Mouse (Mus musculus) ES-Bruce4 (cell line): ENCODE measurements around the gene Nudt2. TPM values are rescaled to one million over a fixed set of nuclear protein-coding genes. Genes with fewer than 3 reads are reported as not detected.
A peak's percentile ranks its signal among the peaks of the same experiment; 100 is the strongest.

Experiments used
- H3K27ac ChIP-seq: 2 replicates; pipeline ENCODE4 v1.5.1; 2012; ENCODE audit warnings: low read length, inconsistent platforms; ENCODE audit not compliant: insufficient read depth
- H3K27me3 ChIP-seq: 2 replicates; pipeline ENCODE4 v1.6.1; 2012; ENCODE audit warnings: mild to moderate bottlenecking, low read length, inconsistent platforms; ENCODE audit not compliant: control insufficient read depth, poor library complexity, insufficient read depth, severe bottlenecking
- H3K36me3 ChIP-seq: 2 replicates; pipeline ENCODE4 v1.6.1; 2012; ENCODE audit warnings: inconsistent platforms, mild to moderate bottlenecking, low read length, moderate library complexity; ENCODE audit not compliant: control insufficient read depth, poor library complexity, insufficient read depth, severe bottlenecking
- H3K4me1 ChIP-seq: one replicate; pipeline ENCODE4 v1.8.1; 2011; ENCODE audit warnings: low read length; ENCODE audit not compliant: control insufficient read depth, insufficient read depth
- H3K4me3 ChIP-seq: 2 replicates; pipeline ENCODE4 v1.5.1; 2011; ENCODE audit warnings: low read depth, mild to moderate bottlenecking, low read length
- H3K9ac ChIP-seq: 2 replicates; pipeline ENCODE4 v1.6.1; 2012; ENCODE audit warnings: low read depth, mild to moderate bottlenecking, inconsistent platforms; ENCODE audit not compliant: poor library complexity, severe bottlenecking
- H3K9me3 ChIP-seq: replicated peaks from 2 replicates; pipeline ENCODE4 v1.6.1; 2012; ENCODE audit warnings: mild to moderate bottlenecking, low read length, inconsistent platforms; ENCODE audit not compliant: control insufficient read depth, poor library complexity, insufficient read depth, severe bottlenecking
- CTCF ChIP-seq: IDR thresholded peaks from one replicate; pipeline ENCODE4 v1.8.1; 2011; ENCODE audit warnings: low read depth, low read length
- EP300 ChIP-seq: IDR thresholded peaks from 2 replicates; pipeline ENCODE4 v1.6.1; 2011; ENCODE audit warnings: low read depth, low read length; ENCODE audit not compliant: insufficient read depth
- POLR2A ChIP-seq: IDR thresholded peaks from one replicate; pipeline ENCODE4 v1.8.1; 2011; ENCODE audit warnings: low read length; ENCODE audit not compliant: insufficient read depth
- polyA plus RNA-seq: library from polyadenylated mRNA; stranded (reverse); fragments of >200 nt; gene quantifications from 2 replicates; pipeline ENCODE4 v1.2.4, GENCODE M21; 2011; ENCODE audit warnings: low read depth; ENCODE audit not compliant: missing spikeins, insufficient read depth, insufficient read length

Nudt2 gene
- polyA plus RNA-seq, 1 experiment = 37.4 TPM

- Histone ChIP-seq H3K36me3 (no peaks in the 10 kb centered on the region), H3K9ac (no peak overlapping the region), H3K27ac (no peak overlapping the region), H3K9me3 (no peaks in the 10 kb centered on the region), H3K27me3 (no peaks in the 10 kb centered on the region), H3K4me1 (peaks cover 1% of the 10 kb centered on the region), H3K4me3 (no peak overlapping the region)
- TF ChIP-seq EP300 (no peak), POLR2A (no peak), CTCF (no peak)
These were observed 28.6 kb downstream of the Nudt2 start for GRCm38 (mm10) chr4:41493464-41494116.

- H3K27ac ChIP-seq = no peak overlapping the region
- H3K36me3 ChIP-seq = no peaks in the 10 kb centered on the region
- H3K27me3 ChIP-seq = no peaks in the 10 kb centered on the region
- H3K4me1 ChIP-seq = peaks cover 2% of the 10 kb centered on the region
- no peak overlapping the region for H3K9ac ChIP-seq
- no peak overlapping the region for H3K4me3 ChIP-seq
- TF ChIP-seq EP300 = no peak
- TF ChIP-seq CTCF = no peak
- TF ChIP-seq POLR2A = no peak
- no peaks in the 10 kb centered on the region for H3K9me3 ChIP-seq
These were observed 29.4 kb downstream of the Nudt2 start for GRCm38 (mm10) chr4:41494378-41494777.

GRCm38 (mm10) chr4:41495076-41495475 is 30.1 kb downstream of the Nudt2 start:
- H3K27ac ChIP-seq = no peak overlapping the region
- H3K36me3 ChIP-seq = no peaks in the 10 kb centered on the region
- no peaks in the 10 kb centered on the region for H3K9me3 ChIP-seq
- H3K27me3 ChIP-seq = no peaks in the 10 kb centered on the region
- H3K4me1 ChIP-seq = peaks cover 2% of the 10 kb centered on the region
- no peak for TF ChIP-seq POLR2A
- TF ChIP-seq EP300 = no peak
- TF ChIP-seq CTCF = no peak
- no peak overlapping the region for H3K9ac ChIP-seq
- H3K4me3 ChIP-seq = no peak overlapping the region

GRCm38 (mm10) chr4:41495850-41496249 is 30.9 kb downstream of the Nudt2 start:
- H3K9me3 ChIP-seq = no peaks in the 10 kb centered on the region

GRCm38 (mm10) chr4:41497046-41497445 is 32.1 kb downstream of the Nudt2 start:
- Histone ChIP-seq H3K36me3 (no peaks in the 10 kb centered on the region), H3K9me3 (no peaks in the 10 kb centered on the region), H3K27me3 (no peaks in the 10 kb centered on the region), H3K4me3 (no peak overlapping the region), H3K27ac (no peak overlapping the region), H3K4me1 (peaks cover 2% of the 10 kb centered on the region), H3K9ac (no peak overlapping the region)
- TF ChIP-seq CTCF = no peak
- no peak for TF ChIP-seq POLR2A
- no peak for TF ChIP-seq EP300

More at GRCm38 (mm10) chr4:41495850-41496249, 30.9 kb downstream of the Nudt2 start:
- Histone ChIP-seq H3K36me3 (no peaks in the 10 kb centered on the region), H3K27ac (no peak overlapping the region), H3K9ac (no peak overlapping the region), H3K4me3 (no peak overlapping the region), H3K4me1 (peaks cover 2% of the 10 kb centered on the region), H3K27me3 (no peaks in the 10 kb centered on the region)
- TF ChIP-seq CTCF (no peak), EP300 (no peak), POLR2A (no peak)

- 0 out of 2 replicates have a peak overlapping the region, but pooled peaks have one; percentile 0 for H3K9ac ChIP-seq
- peak overlapping the region; percentile 51 for H3K4me3 ChIP-seq
- no peaks in the 10 kb centered on the region for H3K9me3 ChIP-seq
- TF ChIP-seq CTCF = peak; percentile 59
- TF ChIP-seq EP300 = no peak
- no peak overlapping the region for H3K27ac ChIP-seq
- peaks cover 2% of the 10 kb centered on the region for H3K4me1 ChIP-seq
- no peaks in the 10 kb centered on the region for H3K27me3 ChIP-seq
- H3K36me3 ChIP-seq = no peaks in the 10 kb centered on the region
These were observed 32.6 kb downstream of the Nudt2 start for GRCm38 (mm10) chr4:41497579-41497978.
